Mouse (Mus musculus) thymus, postnatal 10 days (tissue): Measurements from ENCODE around the gene Gm20388.

ENCODE experiments used
- DNase-seq, 2 experiments: peaks; one replicate each; pipeline ENCODE4 v3.0.0; 2021; ENCODE audit warnings: low spot score in 2 of 2

The Gm20388 gene

DNA sequence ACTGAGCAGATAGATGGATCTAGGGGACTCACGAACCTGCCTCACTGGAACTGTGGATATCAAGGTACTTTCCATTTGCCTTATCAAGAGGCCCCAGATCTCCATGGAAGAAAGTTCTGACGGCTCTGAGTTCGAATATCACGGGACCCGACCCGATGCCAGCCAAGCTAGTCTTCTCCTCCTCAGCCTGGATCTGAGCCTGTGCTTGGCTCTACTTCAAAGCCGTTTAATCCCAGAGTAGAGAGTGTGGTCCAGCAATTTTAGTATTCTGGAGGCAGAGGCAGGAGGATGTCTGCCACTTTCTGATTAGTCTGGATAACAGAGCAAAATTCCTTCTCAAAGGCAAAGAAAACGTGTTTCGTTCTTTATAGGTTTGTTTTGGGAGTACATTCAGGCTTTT is 1024.0 kb downstream of the Gm20388 start:
- DNase-seq, result no peak

GRCm38 (mm10) chr8:120936685-120937084 is 1026.0 kb downstream of the Gm20388 start:
- no peak for DNase-seq

- no peak for DNase-seq
Measured at GRCm38 (mm10) chr8:120937474-120937873, 1026.8 kb downstream of the Gm20388 start.

- no peak for DNase-seq
Measured at GRCm38 (mm10) chr8:120940287-120940686, 1029.6 kb downstream of the Gm20388 start.

DNA sequence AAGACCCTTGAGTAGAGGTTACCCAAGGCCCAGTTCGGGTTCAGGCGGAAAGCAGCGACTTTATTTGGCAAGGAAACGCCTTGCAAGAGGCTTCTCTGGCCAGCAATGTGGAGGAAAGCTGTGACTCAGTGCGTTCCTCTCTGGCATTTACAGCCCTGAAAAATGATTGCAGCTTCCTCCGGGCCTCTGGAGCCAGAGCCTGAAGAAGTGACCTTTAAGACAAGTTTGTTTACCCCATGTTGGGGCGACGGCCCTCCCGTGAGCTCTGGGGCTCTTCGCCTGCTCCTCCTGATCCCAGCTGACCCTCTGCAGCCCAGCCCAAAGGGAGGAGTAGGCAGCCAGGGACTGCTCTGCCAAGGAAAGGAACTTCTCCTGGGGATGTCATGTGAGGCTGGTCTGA is 1036.6 kb downstream of the Gm20388 start:
- no peak for DNase-seq

DNA sequence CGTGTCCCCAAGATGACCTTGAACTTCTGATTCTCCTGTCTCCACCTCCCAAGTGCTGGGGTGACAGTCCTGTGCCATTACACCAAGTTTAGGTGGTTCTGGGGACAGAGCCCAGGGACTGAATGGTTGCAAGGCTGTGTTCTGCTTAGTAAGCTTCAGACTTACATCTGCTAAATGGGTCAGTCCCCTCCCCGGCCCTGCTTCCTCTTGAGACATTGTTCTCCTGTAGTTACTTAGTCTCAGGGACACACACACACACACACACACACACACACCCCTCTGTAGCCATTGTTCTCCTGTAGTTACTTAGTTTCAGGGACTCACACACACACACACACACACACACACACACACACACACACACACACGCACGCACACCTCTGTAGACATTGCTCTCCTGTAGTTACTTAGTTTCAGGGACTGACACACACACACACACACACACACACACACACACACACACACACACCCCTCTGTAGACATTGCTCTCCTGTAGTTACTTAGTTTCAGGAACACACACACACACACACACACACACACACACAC is 1037.5 kb downstream of the Gm20388 start:
- no peak for DNase-seq

DNA sequence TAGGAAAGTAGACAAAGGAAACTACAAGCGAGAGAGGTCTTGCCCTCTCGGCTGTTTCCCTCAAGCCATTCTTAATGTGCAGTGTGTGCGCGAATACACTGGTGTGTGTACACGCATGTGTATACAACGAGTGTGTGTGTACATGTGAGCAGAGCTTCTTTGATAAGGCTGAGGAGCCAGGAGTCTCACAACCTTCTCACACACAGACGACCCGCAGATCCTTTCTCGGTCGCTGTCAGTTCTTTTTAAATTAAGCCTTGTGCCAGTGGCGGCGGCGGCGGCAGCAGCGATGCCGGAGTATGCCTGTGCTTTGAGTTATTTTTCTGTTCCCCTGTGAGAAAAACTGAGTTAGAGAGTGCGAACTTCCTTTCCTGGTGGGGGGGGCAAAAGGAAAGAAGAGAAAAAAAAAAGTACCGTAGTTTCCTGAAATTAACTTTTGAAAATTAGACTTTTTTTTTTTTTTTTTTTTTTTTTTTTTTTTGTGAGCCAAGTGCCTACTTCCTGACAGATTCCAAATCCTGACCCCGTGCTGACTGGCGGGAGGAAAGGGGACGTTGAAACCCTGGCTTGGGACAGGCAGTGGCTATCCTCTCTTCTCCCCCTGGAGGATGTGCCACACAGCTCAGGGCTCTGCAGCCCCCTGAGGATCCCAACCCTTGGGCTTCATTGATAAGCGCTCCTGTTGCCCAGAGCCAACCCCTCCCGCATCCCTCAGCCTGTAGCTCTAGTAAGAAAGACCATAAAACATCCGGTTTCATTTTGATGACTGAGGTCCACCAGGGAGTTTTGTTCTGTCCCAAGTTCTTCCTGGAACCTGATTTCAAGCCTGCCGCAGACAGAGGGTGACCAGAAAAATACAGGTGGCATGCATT is 1038.2 kb downstream of the Gm20388 start:
- no peak for DNase-seq

DNA sequence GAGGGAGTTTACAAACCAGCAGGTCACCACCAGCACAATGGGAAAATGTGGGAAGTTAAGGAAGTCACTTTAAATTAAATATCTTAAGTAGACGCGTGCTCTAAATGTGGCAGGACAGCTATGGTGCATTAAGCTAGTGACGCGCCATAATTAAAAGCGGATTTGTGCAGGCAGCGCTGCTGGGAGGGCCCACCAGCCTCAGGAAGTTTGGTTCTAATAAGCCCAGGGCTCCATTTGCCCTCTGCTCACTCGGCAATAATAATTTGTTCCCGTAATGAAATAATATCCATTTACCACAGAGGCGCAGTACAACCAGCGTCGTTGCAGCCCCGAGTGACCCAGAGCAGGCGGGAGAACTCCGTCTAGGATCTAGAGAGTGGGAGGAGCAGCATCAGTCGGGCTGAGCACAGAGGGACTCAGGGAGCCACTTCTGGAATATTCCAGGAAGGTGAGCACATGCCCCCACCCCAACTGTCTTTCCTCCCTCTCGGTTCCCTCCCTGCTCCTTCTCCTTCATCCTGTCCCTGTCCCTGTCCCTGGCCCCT is 1040.1 kb downstream of the Gm20388 start:
- no peak for DNase-seq

- no peak for DNase-seq
Measured at GRCm38 (mm10) chr8:120959470-120959891, 1048.8 kb downstream of the Gm20388 start.

- no peak for DNase-seq
Measured at GRCm38 (mm10) chr8:120962606-120963380, 1052.2 kb downstream of the Gm20388 start.

DNA sequence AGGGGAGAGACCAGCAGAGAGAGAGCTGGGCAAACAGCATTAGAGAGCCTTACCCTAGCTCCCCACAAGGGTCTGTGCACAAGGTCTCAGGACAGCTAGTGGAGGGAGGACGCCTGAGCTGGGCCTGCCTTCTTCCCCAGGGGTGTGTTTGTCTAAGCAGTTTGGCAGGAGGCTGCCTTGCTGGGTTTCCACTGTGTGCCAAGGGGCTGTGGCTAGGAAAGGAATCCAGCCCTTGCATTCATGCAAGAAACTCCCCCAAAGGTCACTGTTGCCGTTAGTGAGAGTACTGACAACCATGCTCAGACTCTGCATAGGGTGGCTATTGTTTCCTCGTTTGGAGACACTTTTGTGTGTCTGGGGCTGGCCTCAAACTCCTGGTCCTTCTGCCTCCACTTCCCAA is 1055.9 kb downstream of the Gm20388 start:
- DNase-seq, result no peak

GRCm38 (mm10) chr8:120968308-120968707 is 1057.7 kb downstream of the Gm20388 start:
- no peak for DNase-seq

- DNase-seq, result peak; percentile 59 to 86
Measured at GRCm38 (mm10) chr8:120970346-120970745, 1059.7 kb downstream of the Gm20388 start.

- DNase-seq, result no peak
Measured at GRCm38 (mm10) chr8:120971691-120972469, 1061.2 kb downstream of the Gm20388 start.

GRCm38 (mm10) chr8:120973046-120973445 is 1062.4 kb downstream of the Gm20388 start:
- no peak for DNase-seq

- peak in 1 of 2 experiments; percentile 10 for DNase-seq
Measured at GRCm38 (mm10) chr8:120977131-120977530, 1066.5 kb downstream of the Gm20388 start.

GRCm38 (mm10) chr8:120979210-120979609 is 1068.6 kb downstream of the Gm20388 start:
- no peak for DNase-seq

GRCm38 (mm10) chr8:120980948-120981347 is 1070.3 kb downstream of the Gm20388 start:
- DNase-seq, result no peak

- DNase-seq, result no peak
Measured at GRCm38 (mm10) chr8:120984888-120985287, 1074.2 kb downstream of the Gm20388 start.

DNA sequence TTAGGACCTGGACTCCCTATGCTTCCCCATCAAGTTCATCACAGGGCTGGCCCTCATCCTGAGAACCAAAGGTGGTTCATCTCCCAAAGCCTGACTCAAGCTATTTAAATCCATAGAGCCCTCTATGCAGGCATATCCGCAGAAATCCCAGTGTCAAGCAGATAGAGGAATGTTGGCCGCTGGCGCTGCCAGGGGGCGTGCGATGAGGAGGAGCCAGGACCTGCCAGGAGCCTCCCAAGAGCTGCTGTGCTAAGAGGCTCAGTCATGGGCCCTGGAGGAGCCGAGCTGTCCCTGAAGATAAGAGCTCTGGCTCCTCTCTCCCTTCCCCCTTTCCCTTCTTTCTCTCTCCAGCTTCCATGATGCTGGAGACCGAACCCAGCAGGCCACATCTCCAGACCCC is 1075.4 kb downstream of the Gm20388 start:
- DNase-seq, result no peak

GRCm38 (mm10) chr8:120993738-120994137 is 1083.1 kb downstream of the Gm20388 start:
- no peak for DNase-seq
